In genomic region chr11:81060077-81060476, GRCm38 (mm10) we compare ENCODE assay signal across 15 mouse cellular contexts.
"Had no signal": no experiment of that assay in that cellular context is flagged by ENCODE, and none has a peak within 500 bp of the region (broad histone marks: within the 10 kb centered on the region; RNA-seq: fewer than 3 reads in every experiment).

No protein-coding gene starts in this region.

- H3K27me3 ChIP-seq: neural tube, embryonic 13.5 days; neural tube, embryonic 15.5 days; stomach, embryonic 15.5 days had no signal

- H3K4me2 ChIP-seq: neural tube, embryonic 13.5 days; neural tube, embryonic 15.5 days; stomach, embryonic 15.5 days had no signal

- H3K4me1 ChIP-seq: stomach, embryonic 15.5 days had no signal

- H3K9ac ChIP-seq: neural tube, embryonic 13.5 days; neural tube, embryonic 15.5 days; stomach, embryonic 15.5 days had no signal

- H3K4me3 ChIP-seq: neural tube, embryonic 13.5 days; neural tube, embryonic 15.5 days; stomach, embryonic 15.5 days had no signal

- DNase-seq: retina, postnatal 1 day; right cerebral cortex, postnatal 14 days; right cerebral cortex, postnatal 25 days; right cerebral cortex, postnatal 4 days; spleen, adult 18-20 months; thymus, adult 18-20 months; thymus, adult 2 months; thymus, postnatal 14 days; thymus, postnatal 25 days; thymus, postnatal 36 days; thymus, postnatal 4 days had no signal

- H3K27ac ChIP-seq: neural tube, embryonic 13.5 days; neural tube, embryonic 15.5 days; stomach, embryonic 15.5 days; stomach, postnatal 0 days had no signal

- H3K9me3 ChIP-seq: neural tube, embryonic 13.5 days; neural tube, embryonic 15.5 days; stomach, embryonic 15.5 days had no signal

- H3K36me3 ChIP-seq: neural tube, embryonic 13.5 days; neural tube, embryonic 15.5 days; stomach, embryonic 15.5 days had no signal
